Mouse (Mus musculus) adrenal gland, adult 2 months (tissue): ENCODE results near the gene Mamdc2. TPM values are rescaled to one million over a fixed set of nuclear protein-coding genes. Genes with fewer than 3 reads are reported as not detected.

ENCODE experiments used
- DNase-seq: peaks from one replicate; pipeline ENCODE4 v3.0.0; 2021
- polyA plus RNA-seq: library from polyadenylated mRNA; depleted of rRNA; stranded (reverse); fragments of >200 nt; gene quantifications from 2 replicates; pipeline ENCODE4 v1.2.3, GENCODE M21; 2012
- total RNA-seq, 2 experiments: library from RNA; stranded (reverse); gene quantifications; 2 replicates each; pipeline ENCODE4 v1.2.3; 2021

Mamdc2 gene
- total and polyA plus RNA-seq, 3 experiments, result 1.6 to 2.4 (median 1.8) TPM

GRCm38 (mm10) chr19:23435731-23436130 is 12.5 kb downstream of the Mamdc2 start:
- DNase-seq, result no peak

- DNase-seq, result no peak
Measured at GRCm38 (mm10) chr19:23434433-23434832, 13.8 kb downstream of the Mamdc2 start.

GRCm38 (mm10) chr19:23417668-23418067 is 30.6 kb downstream of the Mamdc2 start:
- no peak for DNase-seq

- DNase-seq, result no peak
Measured at GRCm38 (mm10) chr19:23410800-23411199, 37.4 kb downstream of the Mamdc2 start.

GRCm38 (mm10) chr19:23410328-23410727 is 37.9 kb downstream of the Mamdc2 start:
- DNase-seq, result no peak

GRCm38 (mm10) chr19:23401469-23402135 is 46.6 kb downstream of the Mamdc2 start:
- no peak for DNase-seq

GRCm38 (mm10) chr19:23400485-23400884 is 47.8 kb downstream of the Mamdc2 start:
- peak; percentile 27 for DNase-seq

- no peak for DNase-seq
Measured at GRCm38 (mm10) chr19:23395956-23396355, 52.3 kb downstream of the Mamdc2 start.

- no peak for DNase-seq
Measured at GRCm38 (mm10) chr19:23394597-23394996, 53.6 kb downstream of the Mamdc2 start.

GRCm38 (mm10) chr19:23388862-23389272 is 59.4 kb downstream of the Mamdc2 start:
- DNase-seq, result no peak

GRCm38 (mm10) chr19:23388083-23388861 is 60.0 kb downstream of the Mamdc2 start:
- no peak for DNase-seq

- no peak for DNase-seq
Measured at GRCm38 (mm10) chr19:23382396-23382795, 65.8 kb downstream of the Mamdc2 start.

GRCm38 (mm10) chr19:23380968-23381367 is 67.3 kb downstream of the Mamdc2 start:
- DNase-seq, result no peak

GRCm38 (mm10) chr19:23379752-23380504 is 68.3 kb downstream of the Mamdc2 start:
- DNase-seq, result no peak

GRCm38 (mm10) chr19:23376536-23377201 is 71.6 kb downstream of the Mamdc2 start:
- no peak for DNase-seq

GRCm38 (mm10) chr19:23374941-23375656 is 73.1 kb downstream of the Mamdc2 start:
- DNase-seq, result peak; percentile 41

- DNase-seq, result no peak
Measured at GRCm38 (mm10) chr19:23373728-23374127, 74.5 kb downstream of the Mamdc2 start.

GRCm38 (mm10) chr19:23373287-23373686 is 75.0 kb downstream of the Mamdc2 start:
- peak; percentile 36 for DNase-seq

- DNase-seq, result no peak
Measured at GRCm38 (mm10) chr19:23369275-23369674, 79.0 kb downstream of the Mamdc2 start.

- no peak for DNase-seq
Measured at GRCm38 (mm10) chr19:23362006-23362405, 86.2 kb downstream of the Mamdc2 start.

GRCm38 (mm10) chr19:23361124-23361523 is 87.1 kb downstream of the Mamdc2 start:
- no peak for DNase-seq
